Mouse (Mus musculus) frontal cortex, postnatal 25 days (tissue): ENCODE measurements around the gene Dnah7a.
"Not testable (repeated sequence)": the region's sequence is repeated elsewhere in the genome, so short reads cannot be mapped to it uniquely, and the experiment has no call there.

Experiments
- DNase-seq, 2 experiments: peaks; one replicate each; pipeline ENCODE4 v3.0.0; 2022; ENCODE audit warnings: low spot score in 2 of 2

Dnah7a gene

GRCm38 (mm10) chr1:53706431-53707361 lies at the start of gene Dnah7a:
TSS of gene Dnah7a (minus strand) at chr1:53706784.
- DNase-seq, result peak; percentile 40 to 53

- DNase-seq, result not testable (repeated sequence)
Observed at GRCm38 (mm10) chr1:53753501-53753900, 46.9 kb upstream of the Dnah7a start.

- DNase-seq, result no peak
Observed at GRCm38 (mm10) chr1:53751144-53751543, 44.6 kb upstream of the Dnah7a start.

- not testable (repeated sequence) for DNase-seq
Observed at GRCm38 (mm10) chr1:53750697-53751096, 44.1 kb upstream of the Dnah7a start.

- DNase-seq, result not testable (repeated sequence)
Observed at GRCm38 (mm10) chr1:53749881-53750385, 43.3 kb upstream of the Dnah7a start.

GRCm38 (mm10) chr1:53748571-53748970 lies 42.0 kb upstream of the Dnah7a start:
- DNase-seq, result no peak

- no peak for DNase-seq
Observed at GRCm38 (mm10) chr1:53746001-53746400, 39.4 kb upstream of the Dnah7a start.

- DNase-seq, result no peak
Observed at GRCm38 (mm10) chr1:53741742-53742458, 35.3 kb upstream of the Dnah7a start.

GRCm38 (mm10) chr1:53740777-53741336 lies 34.3 kb upstream of the Dnah7a start:
- DNase-seq, result no peak

- DNase-seq, result not testable (repeated sequence)
Observed at GRCm38 (mm10) chr1:53740077-53740776, 33.6 kb upstream of the Dnah7a start.

GRCm38 (mm10) chr1:53736583-53736982 lies 30.0 kb upstream of the Dnah7a start:
- DNase-seq, result no peak

GRCm38 (mm10) chr1:53728489-53729225 lies 22.1 kb upstream of the Dnah7a start:
- no peak for DNase-seq

- no peak for DNase-seq
Observed at GRCm38 (mm10) chr1:53726883-53727282, 20.3 kb upstream of the Dnah7a start.

GRCm38 (mm10) chr1:53721353-53721752 lies 14.8 kb upstream of the Dnah7a start:
- no peak for DNase-seq

GRCm38 (mm10) chr1:53720601-53721351 lies 14.2 kb upstream of the Dnah7a start:
- DNase-seq, result no peak

- no peak for DNase-seq
Observed at GRCm38 (mm10) chr1:53715966-53716515, 9.5 kb upstream of the Dnah7a start.

GRCm38 (mm10) chr1:53715446-53715845 lies 8.9 kb upstream of the Dnah7a start:
- DNase-seq, result no peak

GRCm38 (mm10) chr1:53713383-53713782 lies 6.8 kb upstream of the Dnah7a start:
- DNase-seq, result not testable (repeated sequence)

- DNase-seq, result no peak
Observed at GRCm38 (mm10) chr1:53711069-53711468, 4.5 kb upstream of the Dnah7a start.

GRCm38 (mm10) chr1:53709602-53710001 lies 3.0 kb upstream of the Dnah7a start:
- not testable (repeated sequence) for DNase-seq
